Mouse (Mus musculus) G1E-ER4 (cell line): ENCODE measurements around the gene Dop1a. TPM values are rescaled to one million over a fixed set of nuclear protein-coding genes. Genes with fewer than 3 reads are reported as not detected.

ENCODE experiments used
- GATA1 ChIP-seq: IDR thresholded peaks from one replicate; pipeline ENCODE4 v1.8.0; 2012; ENCODE audit warnings: low read length, inconsistent platforms
- polyA plus RNA-seq: library from polyadenylated mRNA; stranded (reverse); fragments of >175 nt; gene quantifications from 2 replicates; pipeline ENCODE4 v1.2.3, GENCODE M21; 2012

Gene Dop1a
- 2.8 and 3.9 TPM in 2 replicates for polyA plus RNA-seq

- no peak for TF ChIP-seq GATA1
These were observed at the start of gene Dop1a for GRCm38 (mm10) chr9:86466990-86467870. Gene Dop1a (plus strand): TSS chr9:86467154.

GRCm38 (mm10) chr9:86417971-86418370 lies 49.0 kb upstream of the Dop1a start:
- no peak for TF ChIP-seq GATA1

- TF ChIP-seq GATA1: no peak
These were observed 47.6 kb upstream of the Dop1a start for GRCm38 (mm10) chr9:86419366-86419765.

GRCm38 (mm10) chr9:86423331-86423730 lies 43.6 kb upstream of the Dop1a start:
- no peak for TF ChIP-seq GATA1

- no peak for TF ChIP-seq GATA1
These were observed 31.4 kb upstream of the Dop1a start for GRCm38 (mm10) chr9:86435510-86435909.

- TF ChIP-seq GATA1: no peak
These were observed 30.3 kb upstream of the Dop1a start for GRCm38 (mm10) chr9:86436608-86437007.

- TF ChIP-seq GATA1: no peak
These were observed 28.5 kb upstream of the Dop1a start for GRCm38 (mm10) chr9:86438337-86439009.

- no peak for TF ChIP-seq GATA1
These were observed 24.7 kb upstream of the Dop1a start for GRCm38 (mm10) chr9:86442248-86442647.

- TF ChIP-seq GATA1: no peak
These were observed 20.1 kb upstream of the Dop1a start for GRCm38 (mm10) chr9:86446847-86447246.

- no peak for TF ChIP-seq GATA1
These were observed 19.5 kb upstream of the Dop1a start for GRCm38 (mm10) chr9:86447431-86447830.

- TF ChIP-seq GATA1: no peak
These were observed 17.4 kb upstream of the Dop1a start for GRCm38 (mm10) chr9:86449581-86449980.

- TF ChIP-seq GATA1: no peak
These were observed 15.9 kb upstream of the Dop1a start for GRCm38 (mm10) chr9:86451094-86451493.

- no peak for TF ChIP-seq GATA1
These were observed 15.3 kb upstream of the Dop1a start for GRCm38 (mm10) chr9:86451617-86452016.

GRCm38 (mm10) chr9:86453626-86454025 lies 13.3 kb upstream of the Dop1a start:
- no peak for TF ChIP-seq GATA1

- TF ChIP-seq GATA1: no peak
These were observed 2.5 kb upstream of the Dop1a start, which contains the start of gene Ube2cbp for GRCm38 (mm10) chr9:86464151-86465105. Gene Ube2cbp (minus strand): TSS chr9:86464950.
